Mouse (Mus musculus) CD4-positive, CD25-positive, alpha-beta regulatory T cell, adult 4 months (primary cell): ENCODE results near the gene Axin1. TPM values are rescaled to one million over a fixed set of nuclear protein-coding genes. Genes with fewer than 3 reads are reported as not detected.
A peak's percentile ranks its signal among the peaks of the same experiment; 100 is the strongest.
"Not testable (repeated sequence)": the region's sequence is repeated elsewhere in the genome, so short reads cannot be mapped to it uniquely, and the experiment has no call there.

Experiments
- ATAC-seq: one replicate; pipeline ENCODE4 v1.8.0; 2017
- polyA plus RNA-seq, 2 experiments: library from polyadenylated mRNA; unstranded; fragments of 100-300 nt; shearing (Covaris generic); gene quantifications; one replicate each; pipeline ENCODE4 v1.2.1; 2017

Axin1 gene
- polyA plus RNA-seq, 2 experiments from 2014 or later: 13.3 to 17.5 TPM

DNA sequence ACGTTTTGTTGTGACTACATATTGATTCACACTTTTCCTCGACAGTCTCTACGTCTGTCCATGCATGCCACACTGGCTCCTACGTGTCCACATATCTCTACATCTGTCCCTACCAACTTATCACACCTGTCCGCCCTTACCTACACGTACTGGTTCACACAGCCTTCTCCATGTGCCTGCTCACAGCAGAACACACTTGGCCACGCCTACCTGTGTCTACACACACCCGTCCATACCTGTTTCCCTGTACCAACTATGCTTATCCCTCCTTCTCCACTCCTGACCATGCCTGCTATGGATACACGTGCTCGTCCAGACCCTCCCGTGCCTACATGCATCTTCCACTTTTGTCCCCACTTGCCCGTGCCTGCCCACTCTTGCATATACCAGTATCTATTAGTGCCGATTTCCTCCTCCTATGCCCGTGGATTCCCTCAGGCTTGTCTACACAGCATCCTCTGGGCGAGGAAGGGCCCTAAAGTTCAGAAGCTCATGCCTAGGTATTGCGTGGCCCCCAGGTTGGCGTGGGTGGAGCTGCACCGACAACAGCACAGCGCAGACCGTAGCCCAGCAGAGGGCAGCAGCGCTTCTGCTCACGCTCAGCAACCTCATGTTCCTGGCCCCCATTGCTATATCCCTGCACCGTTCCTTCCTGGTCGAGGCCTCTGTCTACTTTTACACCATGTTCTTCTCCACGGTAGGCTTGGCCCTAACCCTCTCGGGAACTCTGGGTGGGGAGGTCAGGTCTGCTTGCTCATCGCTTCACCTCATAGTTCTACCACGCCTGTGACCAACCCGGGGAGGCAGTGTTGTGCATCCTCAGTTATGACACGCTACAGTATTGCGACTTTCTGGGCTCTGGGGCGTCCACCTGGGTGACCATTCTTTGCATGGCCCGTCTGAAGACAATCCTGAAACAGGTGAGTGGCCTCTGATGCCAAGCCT is 18.4 kb upstream of the Axin1 start:
- ATAC-seq: peak; percentile 68

GRCm38 (mm10) chr17:26122431-26123140 is 15.9 kb upstream of the Axin1 start:
- no peak for ATAC-seq

DNA sequence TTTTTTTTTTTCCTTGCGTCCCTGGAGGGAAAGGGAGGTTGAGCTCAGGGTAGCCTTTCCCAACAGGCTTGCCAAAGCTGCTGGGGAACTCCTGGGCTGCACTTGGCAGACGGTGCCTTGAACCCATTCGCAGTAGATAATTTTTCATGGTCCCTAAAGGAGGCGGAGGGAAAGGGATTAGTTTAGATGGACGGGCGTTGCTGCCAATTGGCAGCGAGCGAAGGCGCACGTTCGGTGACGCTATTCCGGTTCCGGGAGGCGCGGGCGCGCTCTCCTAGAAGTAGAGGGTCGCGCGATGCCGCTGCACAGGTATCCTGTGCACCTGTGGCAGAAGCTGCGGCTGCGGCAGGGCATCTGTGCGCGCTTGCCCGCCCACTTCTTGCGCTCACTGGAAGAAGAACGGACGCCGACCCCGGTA is 15.2 kb upstream of the Axin1 start, which contains the start of gene Mrpl28:
Gene Mrpl28 (plus strand): TSS at position 234 of the 418 bp plus-strand sequence.
- peak; percentile 91 for ATAC-seq

GRCm38 (mm10) chr17:26124560-26124959 is 13.9 kb upstream of the Axin1 start:
- ATAC-seq: no peak

GRCm38 (mm10) chr17:26125226-26125625 is 13.3 kb upstream of the Axin1 start:
- ATAC-seq: no peak

DNA sequence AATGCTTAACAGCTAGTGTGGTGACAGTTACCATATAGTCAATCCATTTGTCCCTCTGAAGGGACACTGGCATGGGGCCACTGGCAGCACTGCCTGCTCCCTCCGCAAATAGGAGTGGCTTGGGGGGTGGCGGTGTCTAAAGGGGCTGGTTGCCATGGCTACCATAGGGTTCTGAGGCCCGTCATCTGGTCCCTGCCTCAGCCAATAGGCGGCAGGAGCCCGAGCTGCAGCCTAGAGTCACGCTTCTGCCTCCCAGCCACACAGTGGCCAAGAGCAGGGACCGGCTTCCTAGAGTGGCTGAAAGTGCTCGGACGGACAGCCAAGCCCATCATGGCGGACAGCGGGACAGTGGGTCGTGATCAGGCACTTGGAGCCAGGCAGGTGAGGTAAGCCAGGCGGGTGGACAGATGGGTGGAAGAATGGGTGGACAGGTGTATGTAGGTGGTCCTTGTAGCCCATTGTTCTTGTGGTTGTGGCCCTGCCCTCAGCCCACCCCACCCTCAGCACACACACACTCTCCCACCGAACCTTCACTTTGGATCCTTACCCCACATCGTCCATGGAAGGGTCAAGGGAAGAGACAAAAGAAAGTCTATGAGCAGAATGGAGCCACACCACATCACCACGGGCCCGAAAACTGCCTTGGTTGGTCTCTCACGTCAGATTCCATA is 7.3 kb upstream of the Axin1 start:
- no peak for ATAC-seq

GRCm38 (mm10) chr17:26131856-26132853 is 6.3 kb upstream of the Axin1 start:
- ATAC-seq: no peak

GRCm38 (mm10) chr17:26137106-26137750 is 1.3 kb upstream of the Axin1 start:
- ATAC-seq: no peak

DNA sequence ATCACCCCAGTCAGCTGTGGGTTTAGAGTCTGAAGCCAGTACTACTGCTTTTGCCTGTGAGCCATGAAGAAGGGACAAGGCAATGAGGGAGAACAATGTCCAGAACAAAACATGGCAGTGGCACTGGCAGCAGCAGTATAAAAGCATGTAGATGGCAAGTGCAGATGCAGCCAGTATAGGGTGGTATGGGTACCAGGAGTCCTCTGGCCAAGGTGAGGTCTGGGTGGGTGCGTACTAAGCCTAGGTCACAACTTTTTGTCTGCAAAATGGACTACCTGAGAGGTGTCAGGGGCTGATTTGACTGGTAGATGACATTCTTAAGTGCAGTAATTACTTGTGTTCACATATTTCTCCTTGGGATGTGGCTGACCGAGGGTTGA is 747 bp upstream of the Axin1 start:
- ATAC-seq: no peak

DNA sequence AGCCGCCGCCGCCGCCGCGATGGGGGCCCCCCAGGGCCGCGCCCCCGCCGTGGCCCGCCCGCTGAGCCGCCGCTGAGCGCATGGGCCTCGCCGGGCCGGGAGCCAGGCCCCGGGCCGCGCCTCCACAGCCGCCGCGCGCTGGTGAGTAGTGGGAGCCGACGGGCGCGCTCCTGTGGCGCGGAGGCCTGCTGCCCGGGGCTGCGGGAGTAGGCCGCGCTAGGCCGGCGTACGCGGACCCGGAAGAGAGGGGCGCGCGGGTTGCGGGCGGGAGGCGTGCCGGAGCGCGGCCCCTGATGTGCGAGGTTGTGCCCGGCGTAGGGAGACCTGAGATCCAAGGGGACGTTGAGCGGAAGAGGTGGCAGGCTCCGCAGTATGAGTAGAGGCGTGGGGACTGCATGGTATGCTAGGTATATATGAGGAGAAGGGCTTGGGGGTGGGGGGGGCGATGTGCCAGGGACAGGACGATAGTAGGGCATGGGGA is 453 bp downstream of the Axin1 start:
- ATAC-seq: peak; percentile 15

DNA sequence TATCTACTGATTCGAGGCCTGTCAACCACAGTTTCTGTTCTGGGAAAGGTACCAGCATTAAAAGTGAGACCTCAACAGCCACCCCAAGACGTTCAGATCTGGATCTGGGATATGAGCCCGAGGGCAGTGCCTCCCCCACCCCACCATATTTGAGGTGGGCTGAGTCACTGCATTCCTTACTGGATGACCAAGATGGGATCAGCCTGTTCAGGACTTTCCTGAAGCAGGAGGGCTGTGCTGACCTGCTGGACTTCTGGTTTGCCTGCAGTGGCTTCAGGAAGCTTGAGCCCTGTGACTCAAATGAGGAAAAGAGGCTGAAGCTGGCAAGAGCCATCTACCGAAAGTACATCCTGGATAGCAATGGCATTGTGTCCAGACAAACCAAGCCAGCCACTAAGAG is 4.3 kb downstream of the Axin1 start:
- no peak for ATAC-seq

DNA sequence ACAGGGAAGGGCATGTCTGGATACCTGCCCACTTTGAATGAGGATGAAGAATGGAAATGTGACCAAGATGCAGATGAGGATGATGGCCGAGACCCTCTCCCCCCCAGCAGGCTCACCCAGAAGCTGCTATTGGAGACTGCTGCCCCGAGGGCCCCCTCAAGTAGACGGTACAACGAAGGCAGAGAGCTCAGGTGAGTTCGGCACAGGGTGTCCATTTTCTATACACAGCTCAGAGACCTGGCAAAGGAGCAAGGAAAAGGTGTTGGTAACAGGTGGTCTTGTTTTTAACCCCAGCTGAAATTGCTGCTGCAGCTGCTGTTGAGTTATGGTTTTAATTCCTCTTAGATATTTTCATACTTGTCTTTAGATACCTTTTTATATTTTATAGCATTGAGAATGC is 4.9 kb downstream of the Axin1 start:
- ATAC-seq: no peak

DNA sequence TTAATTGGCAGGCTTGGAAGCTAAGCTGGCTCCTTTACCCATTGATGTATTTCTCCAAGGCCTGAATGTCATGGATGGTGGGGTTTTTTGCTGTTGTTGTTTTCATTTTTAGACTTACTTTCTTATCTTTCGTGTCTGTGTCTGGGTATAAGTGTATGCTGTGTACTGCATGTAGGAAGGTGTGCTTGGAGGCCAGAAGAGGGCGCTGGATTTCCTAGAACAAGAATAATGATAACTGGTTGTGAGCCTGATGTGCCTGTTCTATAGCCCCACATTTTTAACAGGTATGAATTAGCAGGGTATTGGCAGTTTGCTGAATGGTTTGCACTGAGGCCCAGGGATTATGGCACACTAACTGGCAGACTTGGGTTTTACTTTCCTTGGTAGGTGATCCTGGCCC is 10.6 kb downstream of the Axin1 start:
- ATAC-seq: no peak

DNA sequence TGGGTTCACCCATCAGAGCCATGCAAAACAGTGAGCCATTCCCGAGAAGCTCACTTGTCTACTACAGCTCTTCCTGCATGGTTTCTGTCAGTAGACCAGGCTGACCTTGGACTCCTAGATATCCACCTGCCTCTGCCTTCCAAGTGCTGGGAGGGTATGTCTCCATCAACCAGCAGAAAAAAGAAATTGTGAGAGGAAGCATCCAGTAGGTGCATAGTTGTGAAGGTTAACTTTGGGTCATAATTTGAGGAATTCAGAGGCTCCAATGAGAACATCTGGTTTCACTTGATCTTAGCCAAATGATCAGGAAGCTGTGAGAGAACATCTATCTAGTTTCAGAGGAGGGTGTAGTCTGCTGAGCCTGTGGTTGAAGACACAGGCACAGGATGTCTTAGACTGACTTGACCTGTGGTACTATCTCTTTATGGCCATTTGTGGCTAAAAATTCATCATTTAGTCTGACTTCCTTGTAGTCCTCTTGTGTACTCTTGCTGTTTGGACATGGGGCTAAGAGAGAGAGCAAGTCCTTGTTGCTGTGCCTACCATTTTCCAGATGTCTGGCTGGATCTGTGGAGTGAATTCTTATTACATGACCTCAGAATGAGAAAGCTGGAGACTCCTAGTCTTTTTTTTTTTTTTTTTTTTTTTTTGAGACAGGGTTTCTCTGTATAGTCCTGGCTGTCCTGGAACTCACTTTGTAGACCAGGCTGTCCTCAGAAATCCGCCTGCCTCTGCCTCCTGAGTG is 13.6 kb downstream of the Axin1 start:
- no peak for ATAC-seq

- no peak for ATAC-seq
Measured at GRCm38 (mm10) chr17:26162736-26163135, 24.2 kb downstream of the Axin1 start.

DNA sequence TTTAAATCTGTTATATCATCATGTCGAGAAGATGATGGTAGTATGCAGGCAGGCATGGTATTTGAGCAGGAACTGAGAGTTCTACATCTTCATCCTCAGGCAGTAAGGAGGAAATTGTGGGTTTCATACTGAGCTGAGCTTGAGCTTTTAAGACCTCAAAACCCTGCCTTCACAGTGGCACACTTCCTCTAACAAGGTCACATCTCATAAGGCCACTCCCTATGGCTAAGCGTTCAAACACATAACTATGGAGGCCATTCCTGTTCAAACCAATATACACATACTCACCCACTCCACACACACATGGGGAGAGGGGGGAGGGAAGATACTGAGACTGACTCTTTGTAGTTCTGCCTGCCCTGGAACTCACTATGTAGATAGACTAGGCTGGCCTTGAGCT is 29.6 kb downstream of the Axin1 start:
- ATAC-seq: peak; percentile 94

GRCm38 (mm10) chr17:26175248-26175647 is 36.8 kb downstream of the Axin1 start:
- ATAC-seq: not testable (repeated sequence)

DNA sequence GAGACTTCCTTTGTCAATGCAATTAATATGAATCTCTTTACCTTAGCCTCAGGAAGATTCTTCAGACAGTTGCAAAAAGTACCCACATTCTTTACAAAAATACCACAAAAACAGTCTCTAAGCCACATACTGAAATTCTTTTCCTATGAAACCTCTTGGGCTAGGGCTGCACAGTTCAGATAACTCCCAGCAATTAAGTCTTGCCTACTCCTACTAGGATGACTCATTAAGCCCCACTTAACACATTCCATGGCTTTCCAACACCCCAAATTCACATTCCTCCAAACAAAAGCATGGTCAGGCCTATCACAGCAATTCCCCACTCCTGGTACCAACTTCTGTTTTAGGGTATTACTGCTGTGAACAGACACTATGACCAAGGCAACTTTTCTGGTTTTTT is 40.1 kb downstream of the Axin1 start:
- ATAC-seq: no peak

DNA sequence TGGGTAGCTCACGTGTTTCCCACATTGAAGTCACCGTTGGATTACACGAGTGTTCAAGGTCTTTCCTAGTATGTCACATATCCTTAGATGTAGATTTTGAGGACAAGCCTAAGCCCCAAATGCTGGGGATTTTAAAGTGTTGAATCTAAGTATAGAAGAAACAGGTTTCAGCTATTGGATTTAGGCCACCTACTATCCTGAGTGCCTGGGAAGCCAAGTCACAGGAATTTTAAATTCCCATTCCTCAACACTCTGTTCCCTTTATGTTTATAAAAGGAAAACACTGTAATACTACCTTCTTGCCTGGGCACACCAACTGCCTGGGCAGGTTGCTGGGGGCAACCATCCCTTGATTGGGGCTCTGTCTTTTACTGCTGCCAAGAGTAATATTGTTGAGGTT is 42.7 kb downstream of the Axin1 start:
- no peak for ATAC-seq

DNA sequence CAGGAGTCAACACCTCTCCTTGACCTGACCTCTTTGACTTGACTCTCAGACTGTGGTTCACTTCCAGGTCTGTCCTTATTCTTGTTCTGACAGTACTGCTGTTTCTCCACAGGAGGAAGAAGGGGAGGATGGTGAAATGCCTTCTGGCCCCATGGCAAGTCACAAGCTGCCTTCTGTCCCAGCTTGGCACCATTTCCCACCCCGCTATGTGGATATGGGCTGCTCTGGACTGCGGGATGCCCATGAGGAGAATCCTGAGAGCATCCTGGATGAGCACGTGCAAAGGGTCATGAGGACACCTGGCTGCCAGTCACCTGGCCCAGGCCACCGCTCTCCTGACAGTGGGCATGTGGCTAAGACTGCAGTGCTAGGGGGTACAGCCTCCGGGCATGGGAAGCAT is 49.1 kb downstream of the Axin1 start:
- ATAC-seq: no peak
